Mouse (Mus musculus): ENCODE measurements around the gene Golph3l. TPM values are rescaled to one million over a fixed set of nuclear protein-coding genes. Genes with fewer than 3 reads are reported as not detected.
A peak's percentile ranks its signal among the peaks of the same experiment; 100 is the strongest.

Golph3l gene
- polyA plus RNA-seq, 1 experiment from 2014 or later, result 24.1 TPM

GRCm38 (mm10) chr3:95627763-95628162 lies 39.0 kb downstream of the Golph3l start:
- no peaks in the 10 kb centered on the region for H3K4me1 ChIP-seq (replicated peaks; ENCODE audit: control insufficient read depth, insufficient read depth)
- H3K27me3 ChIP-seq (ENCODE audit: control insufficient read depth, insufficient read depth, low read length), result no peaks in the 10 kb centered on the region
- H3K36me3 ChIP-seq (ENCODE audit: control insufficient read depth, insufficient read depth, low read length), result peaks cover 22% of the 10 kb centered on the region
- ATAC-seq (ENCODE audit: low FRiP score, low TSS enrichment) (no peak), DNase-seq (ENCODE audit: low spot score) (no peak)
- no peak overlapping the region for H3K9ac ChIP-seq (ENCODE audit: low read length)
- 77% methylated on average over 5 of the region's 5 CpGs for WGBS
- no peak overlapping the region for H3K4me3 ChIP-seq (ENCODE audit: low read depth, low read length)
- no peak overlapping the region for H3K27ac ChIP-seq (replicated peaks)
- no peaks in the 10 kb centered on the region for H3K9me3 ChIP-seq (ENCODE audit: control insufficient read depth, low read length)
- H3K4me2 ChIP-seq (replicated peaks; ENCODE audit: low read depth), result no peak overlapping the region
- TF ChIP-seq EP300 (optimal IDR thresholded peaks at IDR 0.05), result no peak

GRCm38 (mm10) chr3:95629755-95630154 lies 41.0 kb downstream of the Golph3l start:
- TF ChIP-seq CTCF (IDR thresholded peaks at IDR 0.05; ENCODE audit: low read depth) (no peak), EP300 (optimal IDR thresholded peaks at IDR 0.05) (no peak)
- no peaks in the 10 kb centered on the region for H3K4me1 ChIP-seq (replicated peaks; ENCODE audit: control insufficient read depth, insufficient read depth)
- peaks cover 32% of the 10 kb centered on the region for H3K36me3 ChIP-seq (ENCODE audit: control insufficient read depth, insufficient read depth, low read length)
- H3K9me3 ChIP-seq (ENCODE audit: control insufficient read depth, low read length), result no peaks in the 10 kb centered on the region
- DNase-seq (ENCODE audit: low spot score), result no peak
- H3K4me3 ChIP-seq (ENCODE audit: low read depth, low read length), result no peak overlapping the region
- H3K27me3 ChIP-seq (ENCODE audit: control insufficient read depth, insufficient read depth, low read length), result no peaks in the 10 kb centered on the region
- WGBS, result 69% methylated on average over 4 of the region's 4 CpGs
- 0 out of 2 replicates have a peak overlapping the region, but pooled peaks have one; percentile 13 for H3K9ac ChIP-seq (ENCODE audit: low read length)
- no peak overlapping the region for H3K4me2 ChIP-seq (replicated peaks; ENCODE audit: low read depth)
- H3K27ac ChIP-seq (replicated peaks), result no peak overlapping the region
- ATAC-seq (ENCODE audit: low FRiP score, low TSS enrichment), result no peak

- no peaks in the 10 kb centered on the region for H3K4me1 ChIP-seq (replicated peaks; ENCODE audit: control insufficient read depth, insufficient read depth)
- H3K27me3 ChIP-seq (ENCODE audit: control insufficient read depth, insufficient read depth, low read length), result no peaks in the 10 kb centered on the region
- no peak overlapping the region for H3K9ac ChIP-seq (ENCODE audit: low read length)
- H3K4me3 ChIP-seq (ENCODE audit: low read depth, low read length), result no peak overlapping the region
- DNase-seq (ENCODE audit: low spot score) (no peak), ATAC-seq (ENCODE audit: low FRiP score, low TSS enrichment) (no peak)
- no peak overlapping the region for H3K4me2 ChIP-seq (replicated peaks; ENCODE audit: low read depth)
- no peaks in the 10 kb centered on the region for H3K9me3 ChIP-seq (ENCODE audit: control insufficient read depth, low read length)
- TF ChIP-seq EP300 (optimal IDR thresholded peaks at IDR 0.05) (no peak), CTCF (IDR thresholded peaks at IDR 0.05; ENCODE audit: low read depth) (no peak)
- peaks cover 35% of the 10 kb centered on the region for H3K36me3 ChIP-seq (ENCODE audit: control insufficient read depth, insufficient read depth, low read length)
- 74% methylated on average over 3 of the region's 3 CpGs for WGBS
- H3K27ac ChIP-seq (replicated peaks), result no peak overlapping the region
Observed at GRCm38 (mm10) chr3:95630856-95631255, 42.1 kb downstream of the Golph3l start.

- TF ChIP-seq CTCF (IDR thresholded peaks at IDR 0.05; ENCODE audit: low read depth), result no peak
- no peak for TF ChIP-seq EP300 (optimal IDR thresholded peaks at IDR 0.05)
- 59% methylated on average over 6 of the region's 6 CpGs for WGBS
Observed at GRCm38 (mm10) chr3:95631304-95631703, 42.6 kb downstream of the Golph3l start.

GRCm38 (mm10) chr3:95632648-95633588 lies 44.2 kb downstream of the Golph3l start:
- peak overlapping the region; percentile 18; the same call in 1 of the 2 replicates for H3K27ac ChIP-seq (replicated peaks)
- peaks cover 34% of the 10 kb centered on the region for H3K36me3 ChIP-seq (ENCODE audit: control insufficient read depth, insufficient read depth, low read length)
- no peak for DNase-seq (ENCODE audit: low spot score)
- TF ChIP-seq CTCF (IDR thresholded peaks at IDR 0.05; ENCODE audit: low read depth) (peak; percentile 80), EP300 (optimal IDR thresholded peaks at IDR 0.05) (no peak)
- no peak overlapping the region for H3K4me3 ChIP-seq (ENCODE audit: low read depth, low read length)
- H3K4me1 ChIP-seq (replicated peaks; ENCODE audit: control insufficient read depth, insufficient read depth), result no peaks in the 10 kb centered on the region
- no peaks in the 10 kb centered on the region for H3K9me3 ChIP-seq (ENCODE audit: control insufficient read depth, low read length)
- H3K4me2 ChIP-seq (replicated peaks; ENCODE audit: low read depth), result no peak overlapping the region
- no peak for ATAC-seq (ENCODE audit: low FRiP score, low TSS enrichment)
- H3K9ac ChIP-seq (ENCODE audit: low read length), result no peak overlapping the region
- 66% methylated on average over 12 of the region's 12 CpGs for WGBS
- H3K27me3 ChIP-seq (ENCODE audit: control insufficient read depth, insufficient read depth, low read length), result no peaks in the 10 kb centered on the region

More at GRCm38 (mm10) chr3:95631304-95631703, 42.6 kb downstream of the Golph3l start:
- no peak overlapping the region for H3K9ac ChIP-seq (ENCODE audit: low read length)
- H3K27ac ChIP-seq (replicated peaks), result no peak overlapping the region
- H3K4me1 ChIP-seq (replicated peaks; ENCODE audit: control insufficient read depth, insufficient read depth), result no peaks in the 10 kb centered on the region
- ATAC-seq (ENCODE audit: low FRiP score, low TSS enrichment) (no peak), DNase-seq (ENCODE audit: low spot score) (no peak)
- H3K4me3 ChIP-seq (ENCODE audit: low read depth, low read length), result no peak overlapping the region
- H3K36me3 ChIP-seq (ENCODE audit: control insufficient read depth, insufficient read depth, low read length), result peaks cover 36% of the 10 kb centered on the region
- no peak overlapping the region for H3K4me2 ChIP-seq (replicated peaks; ENCODE audit: low read depth)
- no peaks in the 10 kb centered on the region for H3K27me3 ChIP-seq (ENCODE audit: control insufficient read depth, insufficient read depth, low read length)
- H3K9me3 ChIP-seq (ENCODE audit: control insufficient read depth, low read length), result no peaks in the 10 kb centered on the region

GRCm38 (mm10) chr3:95635636-95636035 lies 46.9 kb downstream of the Golph3l start:
- WGBS, result 50% methylated on average over 4 of the region's 4 CpGs
- Histone ChIP-seq H3K4me1 (replicated peaks; ENCODE audit: control insufficient read depth, insufficient read depth) (no peaks in the 10 kb centered on the region), H3K4me3 (ENCODE audit: low read depth, low read length) (no peak overlapping the region), H3K9ac (ENCODE audit: low read length) (no peak overlapping the region), H3K36me3 (ENCODE audit: control insufficient read depth, insufficient read depth, low read length) (peaks cover 21% of the 10 kb centered on the region), H3K4me2 (replicated peaks; ENCODE audit: low read depth) (no peak overlapping the region), H3K27me3 (ENCODE audit: control insufficient read depth, insufficient read depth, low read length) (no peaks in the 10 kb centered on the region), H3K27ac (replicated peaks) (no peak overlapping the region), H3K9me3 (ENCODE audit: control insufficient read depth, low read length) (no peaks in the 10 kb centered on the region)
- TF ChIP-seq CTCF (IDR thresholded peaks at IDR 0.05; ENCODE audit: low read depth) (no peak), EP300 (optimal IDR thresholded peaks at IDR 0.05) (no peak)
- ATAC-seq (ENCODE audit: low FRiP score, low TSS enrichment) (no peak; the same call in 1 of the 2 replicates), DNase-seq (ENCODE audit: low spot score) (no peak)

Data from stomach, postnatal 0 days (tissue).